Mouse (Mus musculus) heart, postnatal 0 days (tissue): ENCODE measurements around the gene Gas6. TPM values are rescaled to one million over a fixed set of nuclear protein-coding genes. Genes with fewer than 3 reads are reported as not detected.

Experiments
- ATAC-seq: fragments of 200-750 bp; cut with Nextera tagmentation; 2 replicates; pipeline ENCODE4 v1.8.0; 2017; ENCODE audit warnings: low read depth, moderate number of reproducible peaks, moderate library complexity; ENCODE audit not compliant: insufficient read depth
- DNase-seq: peaks from one replicate; pipeline ENCODE4 v3.0.0-alpha.2; 2016; ENCODE audit warnings: low spot score
- H3K27ac ChIP-seq: fragments of 300-500 bp; sonication (generic); 2 replicates; pipeline ENCODE4 v1.5.1; 2014; ENCODE audit warnings: low read depth, mild to moderate bottlenecking
- H3K27me3 ChIP-seq: fragments of 300-500 bp; sonication (generic); 2 replicates; pipeline ENCODE4 v1.6.1; 2014; ENCODE audit warnings: low read length, mixed read lengths; ENCODE audit not compliant: control insufficient read depth, insufficient read depth
- H3K36me3 ChIP-seq: fragments of 300-500 bp; sonication (generic); replicated peaks from 2 replicates; pipeline ENCODE4 v1.6.1; 2014; ENCODE audit warnings: low read length, mixed read lengths; ENCODE audit not compliant: control insufficient read depth, insufficient read depth
- H3K4me1 ChIP-seq: fragments of 300-500 bp; sonication (generic); 2 replicates; pipeline ENCODE4 v1.6.1; 2014; ENCODE audit warnings: antibody characterized with exemption; ENCODE audit not compliant: control insufficient read depth, insufficient read depth
- H3K4me2 ChIP-seq: fragments of 300-500 bp; sonication (generic); 2 replicates; pipeline ENCODE4 v1.6.1; 2014; ENCODE audit warnings: low read depth, mild to moderate bottlenecking, low read length, moderate library complexity
- H3K4me3 ChIP-seq: fragments of 300-500 bp; sonication (generic); 2 replicates; pipeline ENCODE4 v1.5.1; 2014; ENCODE audit warnings: low read depth, low read length
- H3K9ac ChIP-seq: fragments of 300-500 bp; sonication (generic); replicated peaks from 2 replicates; pipeline ENCODE4 v1.6.1; 2014; ENCODE audit warnings: low read depth, low read length, mixed read lengths
- H3K9me3 ChIP-seq: fragments of 300-500 bp; sonication (generic); replicated peaks from 2 replicates; pipeline ENCODE4 v1.6.1; 2016; ENCODE audit warnings: low read length; ENCODE audit not compliant: control insufficient read depth
- CTCF ChIP-seq: IDR thresholded peaks from 2 replicates; pipeline ENCODE4 v1.5.1; 2016; ENCODE audit warnings: antibody characterized with exemption, control low read depth, low read depth
- EP300 ChIP-seq: IDR thresholded peaks from 2 replicates; pipeline ENCODE4 v1.6.1; 2016; ENCODE audit warnings: antibody characterized with exemption, low read depth
- WGBS: fragments of 180-500 bp; shearing (Covaris S2); extraction: QIAGEN DNeasy Blood & Tissue Kit; methylation state at CpG from one replicate; pipeline ENCODE4 v1.1.7; 2014; 5-methylcytosine and 5-hydroxymethylcytosine counted together
- polyA plus RNA-seq: library from polyadenylated mRNA; unstranded; fragments of >200 nt; fragmentation: Nextera tagmentation; extraction: Ambion mirVana; gene quantifications from 2 replicates; pipeline ENCODE4 v1.2.1, GENCODE M21; 2015
- total RNA-seq: library from RNA; depleted of rRNA; stranded (reverse); fragments of >200 nt; gene quantifications from 2 replicates; pipeline ENCODE4 v1.2.3, GENCODE M21; 2014; ENCODE audit warnings: low replicate concordance

Gene Gas6
- total and polyA plus RNA-seq, 2 experiments from 2014 or later, result 179 to 275 TPM

DNA sequence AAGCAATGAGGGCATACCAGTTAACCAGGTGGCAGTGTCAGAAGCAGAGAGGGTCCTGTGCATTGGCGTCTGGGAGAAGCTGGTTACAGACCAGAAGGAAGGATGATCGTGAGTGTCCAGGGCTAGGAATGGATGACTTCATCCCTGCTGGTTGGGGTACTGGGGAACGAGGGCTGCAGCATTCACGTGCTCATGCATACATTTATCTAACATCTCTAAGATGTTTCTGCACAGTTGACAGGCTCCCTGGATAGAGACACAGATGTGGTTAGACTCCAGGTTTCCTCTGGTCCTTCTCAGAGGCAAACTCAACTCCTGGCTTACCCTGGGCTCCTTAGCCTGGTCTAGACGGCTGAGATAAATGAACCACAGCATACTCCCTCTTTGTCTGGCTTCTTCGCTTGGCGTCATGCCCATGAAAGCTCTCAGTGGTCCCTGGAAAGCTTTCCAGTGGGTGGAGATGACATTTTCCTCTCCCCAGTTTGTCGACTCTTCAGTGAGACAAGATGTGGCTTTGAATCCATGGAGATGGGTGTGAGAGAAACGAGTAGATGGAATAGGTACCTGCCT, 37.4 kb upstream of the Gas6 start:
- Histone ChIP-seq H3K27me3 (no peaks in the 10 kb centered on the region), H3K4me1 (peaks cover 37% of the 10 kb centered on the region), H3K9ac (no peak overlapping the region), H3K4me3 (no peak overlapping the region), H3K36me3 (no peaks in the 10 kb centered on the region), H3K4me2 (no peak overlapping the region), H3K9me3 (peaks cover 7% of the 10 kb centered on the region), H3K27ac (0 out of 2 replicates have a peak overlapping the region, but pooled peaks have one; percentile 21)
- 23% methylated on average over 9 of the region's 9 CpGs for WGBS
- no peak for ATAC-seq
- no peak for TF ChIP-seq CTCF
- DNase-seq, result no peak

DNA sequence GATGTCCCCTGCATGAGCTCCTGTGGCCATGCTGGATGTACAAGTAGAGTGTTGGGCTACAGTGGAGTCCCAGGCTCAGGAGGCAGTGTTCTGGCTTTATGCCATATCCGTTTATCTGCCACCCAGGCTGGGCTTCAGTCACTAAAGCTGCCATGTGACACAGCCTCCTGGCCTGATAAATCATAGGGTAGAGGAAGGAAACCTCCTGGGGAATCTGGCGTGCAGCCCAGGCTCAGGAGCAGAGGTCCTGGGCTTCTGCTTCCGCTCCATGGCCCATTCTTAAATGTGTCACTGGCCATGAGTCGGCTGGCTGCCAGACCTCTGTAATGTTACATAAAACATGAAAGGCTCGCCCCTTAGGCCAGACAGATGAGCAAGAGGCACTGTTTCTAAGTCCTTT, 36.7 kb upstream of the Gas6 start:
- Histone ChIP-seq H3K4me1 (peaks cover 37% of the 10 kb centered on the region), H3K36me3 (no peaks in the 10 kb centered on the region), H3K4me2 (no peak overlapping the region), H3K4me3 (no peak overlapping the region), H3K9ac (no peak overlapping the region), H3K9me3 (peaks cover 7% of the 10 kb centered on the region), H3K27ac (peak overlapping the region; percentile 77), H3K27me3 (no peaks in the 10 kb centered on the region)
- TF ChIP-seq CTCF (0 out of 2 replicates have a peak, but pooled peaks have one; percentile 7), EP300 (peak; percentile 93)
- peak; percentile 85 for DNase-seq
- WGBS, result 9% methylated on average over 5 of the region's 5 CpGs
- ATAC-seq, result peak; percentile 78

DNA sequence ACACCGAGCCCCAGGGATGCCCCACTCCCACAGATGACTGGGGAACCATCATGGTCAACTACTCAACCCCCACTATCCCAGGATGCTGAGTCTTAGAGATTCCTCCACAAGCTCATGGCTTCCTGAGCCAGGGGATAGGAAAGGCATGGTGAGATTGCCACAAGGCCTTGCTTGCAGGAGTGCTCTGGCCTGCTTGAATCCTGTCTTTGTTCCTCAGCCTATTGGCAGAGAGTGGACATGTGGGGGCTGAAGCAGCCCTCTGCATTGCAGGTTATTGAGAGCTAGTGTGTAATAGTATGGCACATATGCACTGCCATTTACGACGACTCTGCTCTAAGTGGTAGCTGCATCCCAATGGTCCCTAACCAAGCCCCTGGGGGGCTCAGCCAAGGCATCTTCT, 36.1 kb upstream of the Gas6 start:
- H3K4me3 ChIP-seq, result no peak overlapping the region
- no peak overlapping the region for H3K4me2 ChIP-seq
- H3K9ac ChIP-seq, result no peak overlapping the region
- WGBS, result 58% methylated on average over 3 of the region's 3 CpGs
- peaks cover 7% of the 10 kb centered on the region for H3K9me3 ChIP-seq
- TF ChIP-seq EP300, result no peak
- no peak for TF ChIP-seq CTCF
- ATAC-seq (no peak), DNase-seq (no peak)
- peaks cover 37% of the 10 kb centered on the region for H3K4me1 ChIP-seq
- no peaks in the 10 kb centered on the region for H3K36me3 ChIP-seq
- no peaks in the 10 kb centered on the region for H3K27me3 ChIP-seq
- peak overlapping the region; percentile 77 for H3K27ac ChIP-seq

DNA sequence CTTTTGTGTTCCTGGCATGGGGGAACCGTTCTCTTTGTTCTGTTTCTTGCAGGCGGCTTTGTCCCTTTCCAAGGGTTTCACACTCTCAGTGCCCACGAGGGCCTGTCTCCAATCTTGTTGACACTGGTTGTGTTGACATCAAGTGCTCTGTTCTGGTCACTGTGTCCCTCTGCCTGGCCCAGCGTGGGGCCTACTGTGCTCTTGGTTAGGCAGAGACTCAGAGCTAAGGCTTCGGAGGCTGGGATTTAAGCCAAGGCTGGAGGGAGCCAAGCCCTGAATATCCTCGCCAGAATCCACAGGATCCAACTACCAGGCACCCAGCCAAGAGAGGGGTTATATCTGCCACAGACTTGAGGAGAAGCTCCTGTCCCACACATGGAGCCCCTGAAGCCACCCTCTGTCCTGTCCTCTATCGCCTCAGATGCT, 35.6 kb upstream of the Gas6 start:
- WGBS, result 12% methylated on average over 7 of the region's 7 CpGs
- peak overlapping the region; percentile 77 for H3K27ac ChIP-seq
- H3K9me3 ChIP-seq, result peaks cover 7% of the 10 kb centered on the region
- no peaks in the 10 kb centered on the region for H3K36me3 ChIP-seq
- H3K9ac ChIP-seq, result 0 out of 2 replicates have a peak overlapping the region, but pooled peaks have one; percentile 34
- peak; percentile 82 for ATAC-seq
- H3K4me1 ChIP-seq, result peaks cover 37% of the 10 kb centered on the region
- H3K4me2 ChIP-seq, result no peak overlapping the region
- no peak overlapping the region for H3K4me3 ChIP-seq
- DNase-seq, result peak; percentile 78
- H3K27me3 ChIP-seq, result no peaks in the 10 kb centered on the region
- TF ChIP-seq EP300 (0 out of 2 replicates have a peak, but pooled peaks have one; percentile 38), CTCF (no peak)

DNA sequence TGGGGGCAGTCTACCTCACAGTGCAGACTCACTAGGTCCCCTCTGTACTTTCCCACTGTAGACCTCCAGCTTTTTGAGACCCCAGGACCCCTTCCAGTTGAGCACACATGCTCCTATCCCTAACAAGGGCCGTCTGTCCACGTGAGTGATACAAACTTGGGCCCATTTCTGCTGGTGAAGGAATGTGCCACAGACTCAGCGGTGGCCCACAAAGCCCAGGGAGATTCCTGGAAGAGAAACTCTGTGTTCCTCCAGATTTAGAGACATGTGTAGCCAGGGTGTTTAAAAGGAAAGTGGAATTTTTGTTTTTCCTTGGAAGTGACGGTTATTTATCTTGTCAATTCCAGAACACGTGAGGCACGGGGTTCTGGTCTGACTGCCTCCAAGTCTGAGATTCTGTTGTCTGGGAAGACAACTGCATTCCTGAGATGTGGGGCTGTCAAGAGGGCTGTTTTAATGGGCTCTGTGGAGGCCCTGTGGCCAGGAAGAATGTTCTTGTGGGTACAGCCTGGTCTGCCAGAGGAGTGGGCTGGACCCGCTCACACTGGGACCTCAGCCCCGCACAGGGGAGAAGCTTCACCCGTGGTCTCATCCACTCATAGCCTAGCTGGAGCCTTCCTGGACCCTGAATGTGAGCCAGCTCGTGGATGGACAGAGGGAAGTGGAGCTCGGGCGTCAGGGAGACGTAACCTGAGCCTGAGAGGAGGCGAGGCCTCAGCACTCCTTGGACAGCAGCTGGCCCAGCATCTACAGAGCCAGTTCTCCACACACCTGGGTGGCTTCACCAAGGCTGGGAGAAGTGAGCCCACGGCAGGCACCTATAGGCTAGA, 34.9 kb upstream of the Gas6 start:
- peak overlapping the region; percentile 77 for H3K27ac ChIP-seq
- H3K36me3 ChIP-seq, result no peaks in the 10 kb centered on the region
- peaks cover 7% of the 10 kb centered on the region for H3K9me3 ChIP-seq
- H3K4me2 ChIP-seq, result no peak overlapping the region
- DNase-seq, result no peak
- no peak overlapping the region for H3K4me3 ChIP-seq
- peak overlapping the region; percentile 34; the same call in 1 of the 2 replicates for H3K9ac ChIP-seq
- TF ChIP-seq CTCF, result no peak
- no peak for TF ChIP-seq EP300
- no peaks in the 10 kb centered on the region for H3K27me3 ChIP-seq
- 51% methylated on average over 15 of the region's 15 CpGs for WGBS
- peaks cover 37% of the 10 kb centered on the region for H3K4me1 ChIP-seq
- no peak; the same call in none of the 2 replicates for ATAC-seq
